Mouse (Mus musculus): ENCODE measurements around the gene Cfap44.

Cfap44 gene

GRCm38 (mm10) chr16:44530829-44531228, 136.2 kb downstream of the Cfap44 start:
- DNase-seq (ENCODE audit: low spot score) = no peak

GRCm38 (mm10) chr16:44531239-44531797, 136.7 kb downstream of the Cfap44 start:
- no peak for DNase-seq (ENCODE audit: low spot score)

Data from T-cell, adult 2 months (primary cell).